Mouse (Mus musculus) liver, embryonic 14.5 days (tissue): ENCODE data around the gene Ift20.

Source experiments
- CTCF ChIP-seq: IDR thresholded peaks from 2 replicates; pipeline ENCODE4 v1.5.1; 2016; ENCODE audit warnings: antibody characterized with exemption, low read depth, control low read depth
- EP300 ChIP-seq: IDR thresholded peaks from 2 replicates; pipeline ENCODE4 v1.6.1; 2016; ENCODE audit warnings: antibody characterized with exemption, low read depth

- TF ChIP-seq CTCF: no peak
- no peak for TF ChIP-seq EP300
These were observed 9.0 kb downstream of the Ift20 start for GRCm38 (mm10) chr11:78545181-78545580.
